Mouse (Mus musculus): ENCODE results near the gene Ubtd1.

Gene Ubtd1

DNA sequence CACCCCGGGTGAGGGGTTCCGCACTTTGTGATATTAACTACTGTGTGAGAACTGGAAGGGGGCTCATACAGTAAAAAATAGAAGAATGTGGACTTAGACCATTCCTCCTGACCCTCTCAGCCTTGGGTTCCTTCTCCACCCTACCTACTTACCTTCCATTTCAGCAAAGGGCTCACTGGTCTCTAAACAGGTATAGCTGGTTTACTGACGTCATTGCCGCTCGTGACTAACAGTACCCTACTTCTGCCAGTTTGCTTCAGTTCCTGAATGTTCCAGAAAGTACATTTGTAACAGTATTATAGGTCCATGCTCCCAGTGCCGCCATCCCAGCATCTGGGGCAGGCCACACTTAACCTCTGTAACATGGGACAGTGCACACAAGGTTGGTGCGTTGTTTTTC is 12.5 kb downstream of the Ubtd1 start:
- DNase-seq (ENCODE audit: low read depth) = no peak

DNA sequence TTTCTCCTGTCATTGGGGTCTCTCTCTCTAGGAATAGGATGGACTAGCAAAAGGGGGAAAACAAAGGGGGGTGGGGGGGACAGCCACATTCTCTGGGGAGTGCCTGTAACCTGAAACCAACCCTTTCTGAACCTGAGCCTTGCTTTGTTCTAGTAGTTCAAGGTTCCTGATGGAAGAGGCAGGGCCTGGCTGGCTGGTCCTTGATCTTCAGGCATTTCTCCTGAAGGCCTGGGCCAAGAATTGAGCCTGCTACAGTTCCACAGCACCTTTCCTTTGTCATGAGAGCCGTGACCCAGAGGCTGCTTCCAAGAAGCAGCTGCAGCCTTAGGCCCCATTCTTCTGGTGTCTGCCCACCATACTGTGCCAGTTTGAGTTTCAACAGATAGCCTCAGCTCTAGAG is 13.9 kb downstream of the Ubtd1 start:
- no peak for DNase-seq (ENCODE audit: low read depth)

DNA sequence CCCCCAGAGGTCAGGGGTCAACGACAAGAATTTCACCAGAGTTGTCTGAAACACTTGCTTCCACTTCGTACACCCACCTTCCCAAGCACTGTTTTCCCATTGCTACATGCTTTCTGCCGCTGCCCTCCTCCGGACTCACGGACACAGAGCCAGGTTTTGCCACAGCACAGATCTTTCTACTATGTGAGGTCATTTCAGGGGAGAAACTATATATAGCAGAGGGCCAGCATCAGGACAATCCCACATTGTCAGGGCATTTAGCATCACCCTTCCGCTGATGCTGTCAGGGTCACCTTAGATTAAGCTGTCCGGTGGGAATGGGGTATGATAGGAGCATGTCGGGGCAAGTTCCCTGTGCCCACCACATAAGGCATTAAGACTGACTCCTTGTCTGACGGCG is 15.5 kb downstream of the Ubtd1 start:
- DNase-seq (ENCODE audit: low read depth) = no peak

DNA sequence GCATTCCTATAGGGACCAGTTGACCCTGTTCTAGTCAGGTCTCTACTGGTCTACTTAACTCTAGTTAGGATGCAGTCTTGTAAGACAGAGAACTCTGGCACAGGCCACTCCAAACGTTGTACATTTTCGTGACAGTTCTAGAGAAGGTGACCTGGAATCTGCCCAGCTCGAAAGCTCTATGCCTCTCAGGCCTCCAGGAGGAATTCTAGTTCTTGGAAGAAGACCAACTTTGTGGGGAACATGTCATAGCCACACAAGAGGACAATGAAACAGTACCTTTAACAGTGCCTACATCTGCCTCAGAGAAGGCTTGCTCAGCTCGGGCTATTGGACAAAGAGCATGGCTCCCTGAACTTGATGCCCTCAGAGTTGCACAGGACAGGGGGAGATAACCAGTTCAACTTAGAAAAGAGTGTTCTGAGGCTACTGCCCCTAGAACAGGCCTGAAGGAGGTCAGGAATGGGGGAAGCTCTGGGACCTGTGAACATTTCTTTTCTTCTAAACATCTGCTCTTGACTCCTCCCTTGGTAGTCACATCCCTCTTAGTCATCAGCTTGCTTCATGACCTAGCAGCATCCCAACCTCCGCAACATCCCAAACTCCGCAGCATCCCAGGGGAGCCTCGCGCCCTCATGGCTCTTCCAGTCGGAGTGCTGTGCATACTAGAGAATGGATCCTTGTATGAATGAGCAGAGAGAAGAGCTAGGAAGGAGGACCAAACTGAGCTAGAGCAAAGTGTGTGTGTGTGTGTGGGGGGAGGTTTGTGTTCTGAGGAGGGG is 17.4 kb downstream of the Ubtd1 start:
- no peak for DNase-seq (ENCODE audit: low read depth)

DNA sequence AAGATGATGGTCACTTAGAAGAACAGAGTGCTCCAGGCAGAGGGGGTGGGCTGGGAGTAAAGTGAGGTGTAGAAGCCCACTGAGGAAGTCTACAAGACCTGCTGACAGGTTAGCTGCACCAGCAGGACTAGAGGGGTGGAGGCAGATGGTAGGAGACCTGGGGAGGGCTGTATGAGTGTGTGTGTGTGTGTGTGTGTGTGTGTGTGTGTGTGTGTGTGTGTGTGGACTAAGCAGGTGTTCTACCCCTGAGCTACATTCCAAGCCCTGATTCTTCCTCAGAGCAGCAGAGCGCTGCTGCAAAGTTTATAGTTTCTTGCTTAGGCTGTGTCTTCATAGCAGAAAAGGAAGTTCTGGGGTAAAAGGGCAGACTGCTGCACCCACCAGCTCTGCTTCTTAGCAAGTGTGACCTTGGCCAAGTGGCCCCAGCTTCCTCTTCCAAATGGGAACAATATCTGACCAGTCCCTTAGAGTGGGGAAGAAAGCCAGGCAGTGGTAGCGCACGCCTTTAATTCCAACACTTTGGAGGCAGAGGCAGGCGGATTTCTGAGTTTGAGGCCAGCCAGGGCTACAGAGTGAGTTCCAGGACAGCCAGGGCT is 18.2 kb downstream of the Ubtd1 start:
- DNase-seq (ENCODE audit: low read depth) = no peak

DNA sequence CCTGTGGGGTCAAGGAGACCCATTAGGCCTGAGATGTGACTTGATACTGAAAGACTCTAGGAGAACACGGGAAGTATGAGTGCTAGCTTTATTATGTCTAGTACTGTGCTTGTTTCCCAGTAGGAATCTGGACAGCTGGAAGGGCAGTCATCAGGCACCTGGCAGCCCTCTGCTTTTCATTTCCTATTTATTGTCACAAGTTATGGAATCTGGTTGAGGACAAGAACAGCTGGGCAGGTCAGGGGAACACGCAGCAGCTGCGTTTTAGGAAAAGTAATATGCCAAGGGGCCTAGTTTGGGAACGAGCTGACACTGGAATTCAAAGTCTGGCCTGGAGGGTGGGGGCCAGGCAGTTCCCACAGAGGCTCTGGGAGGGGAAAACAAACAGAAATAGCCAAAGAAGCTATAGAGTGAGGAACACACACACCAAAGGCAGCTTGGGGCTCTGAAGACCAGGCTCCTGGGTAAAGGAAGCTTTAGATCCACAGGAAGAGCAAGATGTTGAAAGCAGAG is 18.9 kb downstream of the Ubtd1 start:
- DNase-seq (ENCODE audit: low read depth) = no peak

DNA sequence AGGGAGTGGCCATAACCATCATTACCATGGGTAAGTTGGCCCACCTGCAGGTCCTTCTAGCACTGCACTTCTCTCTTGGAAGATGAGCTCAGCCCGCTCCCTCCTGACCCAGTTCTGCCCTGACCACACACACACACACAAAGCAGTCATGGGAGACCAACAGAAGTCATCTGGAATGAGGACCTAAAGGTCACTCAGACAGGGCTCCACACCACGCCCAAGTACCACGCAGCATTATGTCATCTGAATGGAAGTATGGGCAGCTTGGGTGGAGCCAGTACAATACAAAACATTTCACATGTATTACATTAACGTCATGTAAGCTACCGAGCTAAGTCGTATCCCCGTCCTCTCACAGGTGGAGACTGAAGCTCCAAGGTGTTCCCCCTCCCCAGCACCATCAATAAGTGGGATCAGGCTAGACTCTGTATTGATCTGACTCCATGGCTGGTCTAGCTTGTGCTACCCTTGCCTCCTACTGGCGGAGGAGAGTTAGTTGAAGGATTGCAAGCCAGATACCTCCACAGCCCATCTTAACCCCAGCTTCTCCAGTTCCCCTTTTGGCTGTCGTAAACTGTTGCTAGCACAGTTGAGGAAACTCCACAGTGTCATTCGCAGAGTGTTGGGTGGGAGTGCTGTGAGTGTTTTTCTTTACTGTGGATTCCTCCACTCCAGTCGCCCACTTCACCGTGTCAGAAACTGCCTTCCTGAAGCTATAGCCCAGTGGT is 19.9 kb downstream of the Ubtd1 start:
- DNase-seq (ENCODE audit: low read depth) = no peak

DNA sequence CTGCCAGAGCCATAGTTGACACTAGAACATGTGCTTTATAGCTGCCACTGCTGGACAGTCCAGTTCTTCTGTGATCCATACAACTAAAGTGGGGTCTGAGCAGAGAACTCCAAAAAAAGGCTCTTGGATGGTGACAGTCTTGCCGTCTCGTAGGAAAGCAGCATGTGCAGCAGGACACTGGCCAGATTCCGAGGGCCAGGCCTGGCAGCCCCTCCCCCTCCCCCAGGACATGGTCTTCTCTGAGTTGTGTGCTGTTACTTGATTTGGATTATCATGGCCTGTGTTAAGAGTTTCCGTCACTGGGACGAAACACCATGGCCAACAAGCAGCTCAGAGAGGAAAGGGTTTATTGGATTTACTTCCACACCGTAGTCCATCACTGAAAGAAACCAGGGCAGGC is 22.7 kb downstream of the Ubtd1 start:
- DNase-seq (ENCODE audit: low read depth) = no peak

DNA sequence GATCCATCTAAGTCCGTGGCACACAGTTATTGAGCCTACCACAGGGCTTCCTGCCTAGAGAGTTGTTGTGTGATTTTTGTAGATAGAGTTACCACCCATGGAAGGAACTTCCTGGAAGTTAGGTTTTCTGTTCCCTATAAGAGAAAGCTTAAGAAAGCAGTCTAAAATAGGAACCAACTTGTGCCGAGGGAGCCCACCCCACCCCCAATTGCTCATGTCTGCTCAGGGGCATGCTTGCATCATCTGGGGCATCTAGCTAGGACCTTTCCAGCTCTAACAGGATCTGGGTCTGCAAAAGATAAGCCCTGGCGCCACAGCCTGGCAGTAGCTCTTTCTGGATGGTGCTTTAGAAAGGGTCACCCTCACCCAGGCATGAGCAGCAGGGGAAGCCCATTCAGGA is 24.1 kb downstream of the Ubtd1 start:
- no peak for DNase-seq (ENCODE audit: low read depth)

DNA sequence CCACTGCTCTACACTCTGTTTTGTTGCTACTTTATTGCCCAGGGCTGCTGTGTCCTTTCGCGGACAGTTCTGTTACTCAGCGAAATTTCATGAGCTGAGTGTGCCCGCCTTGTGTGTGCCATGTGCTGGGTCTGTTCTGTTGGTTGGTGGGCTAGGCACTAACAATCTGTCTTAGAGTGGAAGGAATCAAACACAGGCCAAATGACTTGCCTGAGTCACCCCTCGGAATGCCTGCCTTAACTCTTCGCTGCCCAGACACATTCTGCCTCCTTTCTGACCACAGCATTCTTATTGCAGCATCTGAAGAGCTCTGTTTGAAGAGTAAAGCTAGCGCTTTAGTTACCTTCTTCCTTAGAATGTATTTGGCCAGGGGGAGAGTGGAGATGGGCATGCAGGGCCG is 25.0 kb downstream of the Ubtd1 start:
- no peak for DNase-seq (ENCODE audit: low read depth)

DNA sequence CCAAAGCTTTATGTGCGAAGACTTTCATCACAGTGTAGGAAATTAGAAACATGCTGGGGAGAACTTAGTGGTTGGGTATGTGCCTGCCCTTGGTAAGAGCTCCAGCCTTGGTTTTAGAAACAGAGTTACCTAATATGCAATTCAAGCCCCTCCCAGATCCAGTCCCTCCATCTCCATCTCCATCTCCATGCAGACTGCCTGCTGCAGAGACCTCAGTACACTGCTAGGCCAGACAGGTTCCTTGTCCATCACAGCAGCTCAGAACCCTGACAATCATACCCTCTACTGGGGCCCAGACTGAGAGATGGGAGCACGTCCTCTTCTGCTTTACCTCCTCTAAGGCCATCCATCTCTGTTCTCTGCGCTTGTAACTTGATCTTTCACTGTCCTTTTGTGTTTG is 27.0 kb downstream of the Ubtd1 start:
- DNase-seq (ENCODE audit: low read depth) = no peak

DNA sequence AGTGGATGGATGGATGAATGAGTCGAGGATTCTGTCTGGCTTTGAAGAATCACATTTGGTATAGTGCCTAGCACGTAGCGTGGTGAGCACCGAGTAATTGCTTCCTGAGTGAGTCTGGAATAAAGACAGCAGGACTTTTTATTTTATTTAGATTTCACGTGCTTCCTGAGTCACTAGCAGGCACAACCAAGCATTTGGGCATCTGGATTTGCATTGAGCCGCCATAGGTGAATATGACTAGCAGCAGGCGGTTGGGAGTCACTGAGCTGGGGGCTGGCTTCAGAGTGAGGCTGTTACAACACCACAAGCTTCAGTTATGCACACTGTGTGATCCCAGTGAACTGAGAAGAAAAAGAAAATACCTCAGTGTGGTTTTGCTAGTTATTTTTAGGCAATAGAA is 27.5 kb downstream of the Ubtd1 start:
- no peak for DNase-seq (ENCODE audit: low read depth)

DNA sequence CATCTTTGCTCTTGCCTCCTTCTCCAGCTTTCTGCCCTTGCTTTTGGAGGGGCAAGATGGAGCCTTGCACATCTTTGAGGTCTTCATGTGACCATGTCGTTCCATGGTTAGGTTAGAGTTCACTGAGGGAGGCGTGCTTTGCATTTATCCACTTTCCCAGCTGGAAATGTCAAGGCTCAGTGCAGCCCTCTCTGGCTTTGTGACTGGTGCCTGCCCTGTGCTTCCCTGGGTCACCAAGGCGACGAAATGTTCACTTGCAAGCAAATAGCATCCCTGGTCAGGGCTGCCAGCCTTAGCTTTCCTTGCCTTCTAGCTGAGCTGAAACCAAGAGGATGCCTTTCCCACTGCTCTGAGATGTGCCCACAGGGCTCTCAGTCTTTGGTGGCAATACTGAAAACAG is 28.9 kb downstream of the Ubtd1 start:
- DNase-seq (ENCODE audit: low read depth) = no peak

DNA sequence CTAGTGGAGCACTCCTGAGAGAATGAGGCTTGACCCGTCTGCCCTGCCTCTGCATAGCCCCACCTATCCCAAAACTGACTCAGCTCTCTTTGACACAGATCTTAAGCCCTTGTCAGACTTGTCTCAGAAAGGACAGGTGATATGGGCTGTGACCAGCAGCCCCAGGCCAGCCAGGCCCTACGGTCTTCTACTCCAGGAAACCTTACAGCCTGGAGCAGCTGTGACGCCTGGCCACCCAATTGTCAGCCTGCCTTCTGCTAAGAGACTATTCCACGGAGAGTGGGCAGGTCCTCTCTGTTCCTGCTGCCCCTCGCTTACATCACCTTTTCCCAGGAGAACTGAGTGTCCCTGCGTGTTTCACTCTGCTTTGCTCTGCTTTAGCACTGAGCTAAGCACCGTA is 29.6 kb downstream of the Ubtd1 start:
- DNase-seq (ENCODE audit: low read depth) = no peak

DNA sequence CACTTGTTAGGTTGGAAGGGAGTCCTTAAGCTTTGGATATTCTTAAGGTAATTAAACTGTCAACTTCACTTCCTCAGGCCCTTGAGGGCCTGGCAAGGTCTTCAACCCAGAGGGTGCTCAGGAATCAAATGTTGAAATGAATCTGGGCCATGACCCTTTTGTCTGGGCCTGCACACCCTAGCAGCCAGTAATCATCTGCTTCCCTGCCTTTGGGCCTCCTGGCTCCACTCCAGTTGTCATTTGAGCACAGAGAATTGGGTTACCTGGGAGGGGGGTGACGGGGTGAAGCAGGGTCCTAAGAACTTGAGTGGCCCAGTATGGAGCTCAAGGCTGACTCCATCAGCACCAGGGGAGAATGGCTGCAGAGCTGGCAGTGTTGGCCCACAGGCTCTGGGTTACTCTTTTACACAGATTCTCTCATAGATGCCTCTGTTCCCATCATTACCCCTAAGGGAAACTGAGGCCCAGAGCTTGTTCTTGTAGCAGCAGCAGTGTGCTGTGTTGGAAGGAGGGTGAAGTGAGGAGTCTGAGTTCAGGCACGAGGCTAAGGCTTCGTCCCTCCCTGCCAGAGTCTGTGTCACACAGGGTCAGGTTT is 32.8 kb downstream of the Ubtd1 start:
- DNase-seq (ENCODE audit: low read depth) = no peak

DNA sequence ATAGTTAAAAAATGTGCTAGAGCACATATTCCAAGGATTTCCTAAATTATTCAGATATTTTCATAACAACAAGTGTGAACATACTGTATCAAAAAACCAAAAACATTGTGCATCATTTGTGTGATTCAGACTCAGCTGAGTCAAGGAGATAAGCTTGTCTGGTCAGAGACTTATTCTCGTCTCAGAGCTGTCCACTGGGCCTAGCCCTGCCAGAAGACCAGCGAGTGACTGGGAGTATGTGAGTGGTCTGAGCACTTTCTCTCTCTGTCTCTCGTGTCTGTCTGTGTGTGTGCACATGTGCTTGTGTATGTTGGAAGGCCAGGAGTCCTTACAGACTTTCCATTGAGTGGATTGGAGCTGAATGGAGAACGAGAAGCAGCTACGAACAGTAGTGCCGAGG is 33.4 kb downstream of the Ubtd1 start:
- DNase-seq (ENCODE audit: low read depth) = no peak

DNA sequence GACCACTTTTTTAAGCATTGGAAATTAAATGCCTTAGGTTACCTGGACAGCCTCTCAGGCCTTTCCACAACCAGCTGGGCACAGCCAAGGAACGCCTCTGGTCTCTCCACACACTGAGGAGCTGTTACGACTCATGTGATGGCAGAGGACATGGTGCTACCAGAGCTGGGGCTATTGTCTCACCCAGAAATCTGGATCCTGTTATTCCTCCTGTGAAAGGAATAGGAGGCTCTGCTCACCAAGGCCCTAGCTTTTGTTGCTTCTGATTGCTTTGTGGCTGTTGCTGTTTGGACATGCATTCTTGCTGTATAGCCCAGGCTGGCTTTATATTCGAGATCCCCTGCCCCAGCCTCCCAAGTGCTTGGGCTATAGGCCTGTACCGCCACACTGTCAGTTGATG is 34.7 kb downstream of the Ubtd1 start:
- no peak for DNase-seq (ENCODE audit: low read depth)

DNA sequence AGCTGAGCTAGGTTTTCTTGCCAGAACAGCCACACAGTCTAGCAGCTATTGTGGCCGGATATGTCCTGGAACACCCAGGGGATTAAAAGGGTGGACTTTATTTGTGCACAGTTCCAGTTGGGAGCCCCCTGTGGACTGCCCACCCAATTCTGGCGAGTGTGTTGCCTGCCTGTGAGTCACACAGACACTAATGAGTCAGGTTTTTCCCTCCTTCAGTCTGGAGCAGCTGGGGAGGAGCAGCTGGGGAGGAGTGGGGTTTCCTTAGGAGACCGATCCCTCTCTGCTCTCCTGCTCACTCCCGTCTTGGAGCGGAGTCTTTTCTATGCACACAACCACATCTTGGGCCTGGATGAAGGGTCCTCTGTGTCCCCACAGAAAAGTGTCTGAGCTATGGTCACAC is 35.3 kb downstream of the Ubtd1 start:
- no peak for DNase-seq (ENCODE audit: low read depth)

DNA sequence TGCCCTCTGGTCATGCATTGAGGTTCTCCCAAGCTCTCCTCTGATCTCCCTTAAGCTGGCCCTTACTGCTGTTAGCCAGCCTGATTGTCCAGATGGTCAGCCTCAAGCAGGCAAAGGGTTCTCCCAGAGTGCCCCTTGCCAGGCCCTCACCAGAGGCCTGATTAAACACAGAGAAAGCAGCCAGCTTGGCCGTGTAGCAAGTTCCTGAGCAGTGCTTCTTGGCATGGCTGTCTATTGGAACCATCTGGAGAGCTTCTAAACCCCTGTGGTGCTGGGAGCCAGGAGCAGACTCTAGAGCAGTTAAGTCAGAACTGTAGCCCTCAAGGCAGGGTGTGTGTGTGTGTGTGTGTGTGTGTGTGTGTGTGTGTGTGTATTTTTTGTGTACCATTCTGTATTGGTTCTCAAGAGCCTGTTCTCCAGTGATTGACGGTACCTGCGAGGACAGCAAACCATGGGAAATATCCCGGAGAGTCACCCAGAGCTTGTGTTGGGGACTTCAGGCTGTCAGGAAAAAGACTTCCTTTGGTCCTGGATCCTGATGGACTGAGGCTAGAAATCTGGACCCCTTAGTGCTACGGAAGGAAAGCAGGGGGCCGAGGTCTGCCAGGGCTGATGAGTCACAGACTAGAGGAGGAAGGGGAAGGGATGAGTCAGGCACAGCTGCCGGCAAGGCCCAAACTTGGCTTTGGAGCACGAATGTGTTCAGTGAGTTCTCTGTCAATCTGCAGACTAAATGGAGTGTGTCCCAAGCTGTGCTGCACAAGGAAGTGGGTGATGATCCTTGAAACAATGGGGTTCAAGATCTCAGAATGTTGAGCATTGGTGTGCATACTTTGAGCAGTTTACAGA is 36.1 kb downstream of the Ubtd1 start:
- DNase-seq (ENCODE audit: low read depth) = no peak

DNA sequence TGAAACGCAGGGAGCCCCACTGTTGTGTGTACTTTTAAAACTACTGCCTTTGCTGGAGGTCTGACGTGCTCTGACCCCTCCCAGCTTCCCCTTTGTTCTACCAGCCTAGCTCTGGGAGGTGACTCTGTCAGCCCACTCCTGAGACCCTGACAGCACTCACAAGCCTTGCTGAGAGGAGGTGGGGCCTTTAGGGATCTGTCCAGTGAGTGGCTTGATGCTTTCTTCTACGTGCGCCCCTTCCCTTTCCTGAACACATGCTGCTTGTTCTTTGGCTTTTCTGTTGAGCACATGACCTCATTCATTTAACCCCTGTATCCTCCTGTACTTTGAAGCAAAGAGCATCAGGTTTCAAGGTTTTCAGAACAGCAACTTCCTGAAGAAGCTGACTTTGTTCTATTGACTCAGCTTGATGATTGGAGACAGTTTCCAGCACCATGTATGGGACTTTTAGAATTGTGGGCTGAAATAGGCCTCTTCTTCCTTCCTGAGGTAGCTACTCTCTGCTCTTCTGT is 37.5 kb downstream of the Ubtd1 start:
- DNase-seq (ENCODE audit: low read depth) = no peak

DNA sequence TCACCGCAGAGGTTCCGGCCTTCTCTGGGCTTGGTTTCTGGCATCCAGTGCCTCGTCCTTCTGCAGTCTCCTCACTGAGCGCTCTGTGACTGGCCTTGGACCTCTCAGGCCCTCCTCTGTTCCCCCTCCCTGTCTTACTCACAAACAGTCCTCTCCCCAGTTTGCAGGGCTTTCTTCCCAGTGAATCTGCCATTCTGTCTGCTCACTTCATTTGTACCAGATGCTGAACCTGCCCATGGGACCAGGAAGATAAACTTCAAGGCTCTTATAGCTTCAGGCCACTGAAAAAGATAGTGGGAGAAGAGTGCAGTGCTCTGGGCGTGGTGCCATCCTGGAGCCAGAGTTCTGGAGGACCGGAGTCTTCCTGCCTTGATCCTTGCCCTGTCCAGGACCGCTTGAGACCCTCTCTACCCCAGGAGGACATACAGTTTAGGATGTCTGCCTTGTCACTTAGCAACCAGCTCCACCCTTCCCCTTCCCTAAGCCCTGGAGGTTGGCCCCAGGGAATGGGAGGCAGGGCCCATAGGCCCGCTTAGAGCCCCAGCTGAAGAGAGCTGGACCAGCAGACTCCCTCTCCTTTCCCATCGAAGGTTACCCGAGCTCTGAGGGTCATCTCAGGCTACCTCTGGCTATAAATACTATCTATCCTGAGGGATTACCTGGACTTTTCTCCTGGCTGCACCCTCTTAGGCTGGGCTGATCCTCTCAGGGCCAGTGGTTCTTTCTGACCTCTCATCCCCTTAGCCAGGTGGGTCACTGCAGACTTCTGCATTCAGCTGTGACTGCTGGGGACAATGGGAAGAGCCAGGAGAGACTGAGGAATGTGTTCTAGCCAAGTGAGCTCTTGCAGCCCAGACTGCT is 40.3 kb downstream of the Ubtd1 start:
- DNase-seq (ENCODE audit: low read depth) = no peak
